ENCODE assay signal across 9 mouse cellular contexts in the genomic region with DNA sequence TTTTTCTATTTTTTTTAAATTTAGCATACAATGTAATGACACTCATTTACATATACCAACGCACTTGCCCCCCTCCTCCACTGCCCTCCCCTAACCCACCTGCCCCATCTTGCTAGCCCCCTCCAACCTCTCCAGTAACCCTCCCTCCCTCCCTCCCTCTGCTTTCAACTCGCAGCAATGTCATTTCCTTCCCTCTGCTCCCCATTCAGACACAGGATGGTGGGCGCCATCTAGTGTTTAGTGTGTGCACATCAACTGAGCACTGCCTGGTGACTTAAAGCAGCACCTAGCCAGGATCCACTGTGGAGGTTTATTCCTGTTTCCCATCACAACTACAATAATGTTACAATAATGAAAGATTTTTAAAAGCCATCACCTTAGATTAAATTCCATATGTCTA.
A peak's percentile ranks its signal among the peaks of the same experiment; 100 is the strongest.
DNase-seq lines count a peak whose midpoint lies in the region; ATAC-seq and TF ChIP-seq lines count a peak whose summit lies in the region.
"Had no signal": no experiment of that assay in that cellular context is flagged by ENCODE, and none has a peak within 500 bp of the region (broad histone marks: within the 10 kb centered on the region; RNA-seq: fewer than 3 reads in every experiment).

No protein-coding gene starts in this region.

- no peaks in the 10 kb centered on the region for H3K27me3 ChIP-seq in forebrain, embryonic 16.5 days (replicated peaks; ENCODE audit: control insufficient read depth, insufficient read depth, low read length)
- H3K27me3 ChIP-seq in intestine, postnatal 0 days (replicated peaks; ENCODE audit: control insufficient read depth, insufficient read depth, low read length): no peaks in the 10 kb centered on the region
- H3K27me3 ChIP-seq in limb, embryonic 11.5 days (ENCODE audit: control insufficient read depth, insufficient read depth, low read length): no peaks in the 10 kb centered on the region
- H3K27me3 ChIP-seq in midbrain, postnatal 0 days (ENCODE audit: insufficient read depth, low read length): no peaks in the 10 kb centered on the region
- H3K27me3 ChIP-seq: embryonic facial prominence, embryonic 13.5 days had no signal

- no peak overlapping the region for H3K9ac ChIP-seq in forebrain, embryonic 16.5 days (replicated peaks; ENCODE audit: low read depth, low read length)
- no peak overlapping the region for H3K9ac ChIP-seq in intestine, postnatal 0 days (ENCODE audit: low read depth, low read length)
- no peak overlapping the region for H3K9ac ChIP-seq in limb, embryonic 11.5 days (ENCODE audit: low read length)
- H3K9ac ChIP-seq in midbrain, postnatal 0 days (replicated peaks; ENCODE audit: low read length, poor library complexity, severe bottlenecking): no peak overlapping the region
- H3K9ac ChIP-seq: embryonic facial prominence, embryonic 13.5 days had no signal

- no peak overlapping the region for H3K4me3 ChIP-seq in forebrain, embryonic 16.5 days (replicated peaks; ENCODE audit: low read length)
- no peak overlapping the region for H3K4me3 ChIP-seq in intestine, postnatal 0 days (ENCODE audit: low read depth, low read length)
- no peak overlapping the region for H3K4me3 ChIP-seq in limb, embryonic 11.5 days (ENCODE audit: low read depth, low read length)
- H3K4me3 ChIP-seq in midbrain, postnatal 0 days (ENCODE audit: low read depth, low read length): no peak overlapping the region
- H3K4me3 ChIP-seq: embryonic facial prominence, embryonic 13.5 days had no signal

- ATAC-seq in forebrain, embryonic 16.5 days: peak; percentile 89
- ATAC-seq in intestine, postnatal 0 days: no peak
- no peak for ATAC-seq in limb, embryonic 11.5 days (ENCODE audit: insufficient number of reproducible peaks, low FRiP score, low TSS enrichment, low read depth)
- peak; percentile 69 for ATAC-seq in midbrain, postnatal 0 days (ENCODE audit: low FRiP score)

- no peak overlapping the region for H3K27ac ChIP-seq in forebrain, embryonic 16.5 days (ENCODE audit: low read length)
- H3K27ac ChIP-seq in intestine, postnatal 0 days (ENCODE audit: low read depth, low read length): no peak overlapping the region
- H3K27ac ChIP-seq in limb, embryonic 11.5 days (replicated peaks; ENCODE audit: low read depth, low read length): no peak overlapping the region
- H3K27ac ChIP-seq in midbrain, postnatal 0 days (ENCODE audit: low read depth, low read length): no peak overlapping the region
- H3K27ac ChIP-seq: embryonic facial prominence, embryonic 13.5 days had no signal

- TF ChIP-seq CTCF in intestine, postnatal 0 days (IDR thresholded peaks at IDR 0.05; ENCODE audit: low read depth): peak; percentile 88
- TF ChIP-seq CTCF in midbrain, postnatal 0 days (IDR thresholded peaks at IDR 0.05): peak; percentile 89

- 4% methylated on average over 3 of the region's 3 CpGs for WGBS in forebrain, embryonic 16.5 days
- 6% methylated on average over 3 of the region's 3 CpGs for WGBS in intestine, postnatal 0 days
- WGBS in limb, embryonic 11.5 days: 1% methylated on average over 3 of the region's 3 CpGs
- 2% methylated on average over 3 of the region's 3 CpGs for WGBS in midbrain, postnatal 0 days

- H3K36me3 ChIP-seq in forebrain, embryonic 16.5 days (ENCODE audit: control insufficient read depth, insufficient read depth): no peaks in the 10 kb centered on the region
- H3K36me3 ChIP-seq in intestine, postnatal 0 days (ENCODE audit: control insufficient read depth, insufficient read depth): no peaks in the 10 kb centered on the region
- H3K36me3 ChIP-seq in limb, embryonic 11.5 days (ENCODE audit: control insufficient read depth, insufficient read depth, low read length): no peaks in the 10 kb centered on the region
- no peaks in the 10 kb centered on the region for H3K36me3 ChIP-seq in midbrain, postnatal 0 days (ENCODE audit: insufficient read depth, low read length)
- H3K36me3 ChIP-seq: embryonic facial prominence, embryonic 13.5 days had no signal

- H3K4me1 ChIP-seq in forebrain, embryonic 16.5 days (replicated peaks; ENCODE audit: control insufficient read depth, insufficient read depth, low read length): no peaks in the 10 kb centered on the region
- no peaks in the 10 kb centered on the region for H3K4me1 ChIP-seq in intestine, postnatal 0 days (replicated peaks; ENCODE audit: control insufficient read depth, insufficient read depth, low read length)
- no peaks in the 10 kb centered on the region for H3K4me1 ChIP-seq in limb, embryonic 11.5 days (ENCODE audit: control insufficient read depth, insufficient read depth, low read length)
- H3K4me1 ChIP-seq in midbrain, postnatal 0 days (ENCODE audit: insufficient read depth, low read length): no peaks in the 10 kb centered on the region
- H3K4me1 ChIP-seq: embryonic facial prominence, embryonic 13.5 days had no signal

- DNase-seq in urinary bladder, postnatal 14 days (ENCODE audit: low spot score): peak; percentile 58
- DNase-seq in urinary bladder, postnatal 10 days (ENCODE audit: low spot score): no peak
- peak; percentile 39 for DNase-seq in cerebellum, adult 11-12 months
- DNase-seq in limb, embryonic 11.5 days (ENCODE audit: low spot score): peak; percentile 80
- DNase-seq in midbrain, postnatal 0 days (ENCODE audit: low spot score): peak; percentile 81
- DNase-seq in thymus, adult 18-20 months: peak; percentile 5 to 13

- H3K4me2 ChIP-seq in forebrain, embryonic 16.5 days (ENCODE audit: low read length): no peak overlapping the region
- no peak overlapping the region for H3K4me2 ChIP-seq in intestine, postnatal 0 days (replicated peaks; ENCODE audit: low read depth)
- no peak overlapping the region for H3K4me2 ChIP-seq in limb, embryonic 11.5 days (ENCODE audit: low read depth, severe bottlenecking)
- no peak overlapping the region for H3K4me2 ChIP-seq in midbrain, postnatal 0 days (ENCODE audit: low read depth, low read length, poor library complexity, severe bottlenecking)
- H3K4me2 ChIP-seq: embryonic facial prominence, embryonic 13.5 days had no signal

- no peaks in the 10 kb centered on the region for H3K9me3 ChIP-seq in forebrain, embryonic 16.5 days (ENCODE audit: control insufficient read depth, low read length)
- no peaks in the 10 kb centered on the region for H3K9me3 ChIP-seq in intestine, postnatal 0 days (ENCODE audit: control insufficient read depth)
- H3K9me3 ChIP-seq in limb, embryonic 11.5 days (ENCODE audit: control insufficient read depth, low read length): no peaks in the 10 kb centered on the region
- no peaks in the 10 kb centered on the region for H3K9me3 ChIP-seq in midbrain, postnatal 0 days (ENCODE audit: low read length)
- H3K9me3 ChIP-seq: embryonic facial prominence, embryonic 13.5 days had no signal

Comparison
In these comparisons a context has a peak if more than half of its experiments do, and no peak if none do; other contexts are left out.
1. ATAC-seq: peak in forebrain, embryonic 16.5 days (single experiment) and midbrain, postnatal 0 days (single experiment); none in intestine, postnatal 0 days (single experiment) and limb, embryonic 11.5 days (single experiment).